Mouse (Mus musculus): ENCODE data around the gene Tcirg1. TPM values are rescaled to one million over a fixed set of nuclear protein-coding genes. Genes with fewer than 3 reads are reported as not detected.

The Tcirg1 gene
- polyA plus RNA-seq, 2 experiments: 36.8 to 145 TPM

DNA sequence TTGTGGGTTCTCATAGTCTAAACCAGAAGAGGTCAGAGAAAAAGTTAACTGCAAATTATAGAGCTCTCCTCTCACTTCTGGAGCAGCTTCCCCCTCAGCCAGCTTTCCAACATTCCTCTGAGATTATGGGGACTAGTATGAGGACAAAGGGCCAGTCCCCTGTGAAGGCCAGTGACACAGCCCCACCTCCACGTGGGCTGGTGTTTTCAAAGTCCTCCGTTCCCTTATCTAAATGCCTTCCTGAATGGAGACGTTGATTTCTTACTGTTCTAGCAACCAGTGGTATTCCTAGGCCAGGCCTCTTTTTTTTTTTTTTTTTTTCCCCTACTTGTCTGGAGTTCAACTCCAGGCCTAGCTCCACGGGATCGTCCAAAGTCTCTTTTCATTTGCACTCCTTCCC lies 56.9 kb downstream of the Tcirg1 start:
- Histone ChIP-seq H3K27ac (replicated peaks; ENCODE audit: low read depth, low read length) (no peak overlapping the region), H3K4me3 (replicated peaks; ENCODE audit: low read length) (no peak overlapping the region), H3K9ac (ENCODE audit: low read depth, low read length, severe bottlenecking) (no peak overlapping the region), H3K4me1 (ENCODE audit: control insufficient read depth, insufficient read depth, low read length) (peaks cover 19% of the 10 kb centered on the region), H3K36me3 (ENCODE audit: control insufficient read depth, insufficient read depth, low read length) (no peaks in the 10 kb centered on the region), H3K27me3 (ENCODE audit: control insufficient read depth, insufficient read depth, low read length) (no peaks in the 10 kb centered on the region), H3K9me3 (ENCODE audit: control insufficient read depth, low read length) (no peaks in the 10 kb centered on the region), H3K4me2 (replicated peaks; ENCODE audit: low read depth, low read length, severe bottlenecking) (no peak overlapping the region)
- no peak for TF ChIP-seq POLR2A (IDR thresholded peaks at IDR 0.05; ENCODE audit: borderline replicate concordance, extremely low read depth, insufficient read depth, insufficient read length)
- 53% methylated on average over 5 of the region's 5 CpGs for WGBS
- ATAC-seq (ENCODE audit: low FRiP score, low read depth) (no peak), DNase-seq (ENCODE audit: low spot score) (no peak)

DNA sequence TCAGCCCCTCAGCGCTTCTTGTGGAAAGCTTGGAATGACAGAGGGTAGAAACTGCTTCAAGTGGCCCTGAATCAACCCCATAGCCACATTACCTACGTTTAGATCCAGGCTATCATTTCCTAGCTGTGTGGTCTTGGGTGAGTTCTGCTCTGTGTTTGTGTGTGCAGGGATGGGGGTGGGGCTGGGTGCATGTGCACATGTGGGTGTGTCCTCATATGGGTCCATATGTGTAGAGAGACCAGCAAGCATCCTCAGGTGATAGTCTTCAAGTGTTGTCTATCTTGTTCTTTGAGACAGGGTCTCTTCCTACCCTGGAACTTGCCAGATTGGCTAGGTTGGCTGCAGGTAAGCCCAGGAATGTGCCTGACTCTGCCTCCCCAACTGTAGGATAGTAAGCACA lies 57.7 kb downstream of the Tcirg1 start:
- 97% methylated on average over 2 of the region's 2 CpGs for WGBS
- Histone ChIP-seq H3K4me3 (replicated peaks; ENCODE audit: low read length) (no peak overlapping the region), H3K9me3 (ENCODE audit: control insufficient read depth, low read length) (no peaks in the 10 kb centered on the region), H3K4me1 (ENCODE audit: control insufficient read depth, insufficient read depth, low read length) (peaks cover 14% of the 10 kb centered on the region), H3K9ac (ENCODE audit: low read depth, low read length, severe bottlenecking) (no peak overlapping the region), H3K36me3 (ENCODE audit: control insufficient read depth, insufficient read depth, low read length) (no peaks in the 10 kb centered on the region), H3K27ac (replicated peaks; ENCODE audit: low read depth, low read length) (no peak overlapping the region), H3K27me3 (ENCODE audit: control insufficient read depth, insufficient read depth, low read length) (no peaks in the 10 kb centered on the region), H3K4me2 (replicated peaks; ENCODE audit: low read depth, low read length, severe bottlenecking) (no peak overlapping the region)
- ATAC-seq (ENCODE audit: low FRiP score, low read depth): no peak
- TF ChIP-seq POLR2A (IDR thresholded peaks at IDR 0.05; ENCODE audit: borderline replicate concordance, extremely low read depth, insufficient read depth, insufficient read length): no peak
- DNase-seq (ENCODE audit: low spot score): no peak

DNA sequence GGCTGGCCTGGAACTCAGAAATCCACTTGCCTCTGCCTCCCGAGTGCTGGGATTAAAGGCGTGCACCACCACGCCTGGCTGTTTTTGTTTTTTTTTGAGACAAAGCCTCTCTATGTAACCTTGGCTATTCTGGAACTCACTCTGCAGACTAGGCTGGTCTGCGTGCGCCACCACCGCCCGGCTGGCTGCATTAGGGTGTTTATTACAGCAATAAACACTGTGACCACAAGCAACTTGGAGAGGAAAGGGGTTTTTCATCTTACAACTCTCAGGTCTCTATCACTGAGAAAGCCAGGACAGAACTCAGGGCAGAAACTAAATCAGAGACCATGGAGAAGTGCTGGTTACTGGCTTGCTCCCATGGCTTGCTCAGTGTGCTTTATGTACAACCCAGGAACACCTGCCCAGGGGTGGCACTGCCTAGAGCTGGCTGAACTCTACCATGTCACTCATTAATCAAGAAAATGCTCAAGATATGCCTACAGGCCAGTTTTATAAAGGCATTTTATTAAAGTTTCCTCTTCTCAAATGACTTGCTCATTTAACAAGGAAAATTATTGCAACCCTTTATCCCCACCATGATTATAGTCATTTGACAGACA lies 58.6 kb downstream of the Tcirg1 start:
- no peak for ATAC-seq (ENCODE audit: low FRiP score, low read depth)
- Histone ChIP-seq H3K4me3 (replicated peaks; ENCODE audit: low read length) (no peak overlapping the region), H3K36me3 (ENCODE audit: control insufficient read depth, insufficient read depth, low read length) (no peaks in the 10 kb centered on the region), H3K4me1 (ENCODE audit: control insufficient read depth, insufficient read depth, low read length) (peaks cover 6% of the 10 kb centered on the region; the same call in 1 of the 2 replicates), H3K9me3 (ENCODE audit: control insufficient read depth, low read length) (no peaks in the 10 kb centered on the region), H3K27me3 (ENCODE audit: control insufficient read depth, insufficient read depth, low read length) (no peaks in the 10 kb centered on the region), H3K9ac (ENCODE audit: low read depth, low read length, severe bottlenecking) (no peak overlapping the region), H3K27ac (replicated peaks; ENCODE audit: low read depth, low read length) (no peak overlapping the region), H3K4me2 (replicated peaks; ENCODE audit: low read depth, low read length, severe bottlenecking) (no peak overlapping the region)
- no peak for TF ChIP-seq POLR2A (IDR thresholded peaks at IDR 0.05; ENCODE audit: borderline replicate concordance, extremely low read depth, insufficient read depth, insufficient read length)
- 23% methylated on average over 7 of the region's 7 CpGs for WGBS
- DNase-seq (ENCODE audit: low spot score): no peak

DNA sequence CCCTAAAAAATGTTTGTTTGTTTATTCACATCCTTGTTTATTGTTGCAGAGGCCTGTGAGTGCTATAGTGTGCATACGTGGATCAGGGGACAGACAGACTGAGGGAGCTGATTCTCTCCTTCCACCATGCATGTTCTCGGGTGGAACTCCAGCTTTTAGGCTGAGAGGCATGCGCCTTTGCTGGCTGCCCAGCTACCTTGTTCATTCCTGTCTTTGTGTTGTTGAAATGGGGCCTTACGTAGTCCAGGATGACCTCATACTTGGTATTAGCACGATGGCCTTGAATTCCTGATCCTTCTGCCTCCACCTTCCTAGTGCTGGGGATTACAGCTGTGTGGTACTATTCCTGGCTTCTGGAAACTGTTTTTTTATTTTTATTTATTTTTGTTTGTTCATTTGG lies 59.2 kb downstream of the Tcirg1 start:
- Histone ChIP-seq H3K27me3 (ENCODE audit: control insufficient read depth, insufficient read depth, low read length) (no peaks in the 10 kb centered on the region), H3K4me3 (replicated peaks; ENCODE audit: low read length) (no peak overlapping the region), H3K27ac (replicated peaks; ENCODE audit: low read depth, low read length) (no peak overlapping the region), H3K36me3 (ENCODE audit: control insufficient read depth, insufficient read depth, low read length) (no peaks in the 10 kb centered on the region), H3K9ac (ENCODE audit: low read depth, low read length, severe bottlenecking) (no peak overlapping the region), H3K4me1 (ENCODE audit: control insufficient read depth, insufficient read depth, low read length) (peaks cover 6% of the 10 kb centered on the region; the same call in 1 of the 2 replicates), H3K4me2 (replicated peaks; ENCODE audit: low read depth, low read length, severe bottlenecking) (no peak overlapping the region), H3K9me3 (ENCODE audit: control insufficient read depth, low read length) (no peaks in the 10 kb centered on the region)
- WGBS: 84% methylated on average over 5 of the region's 5 CpGs
- no peak for ATAC-seq (ENCODE audit: low FRiP score, low read depth)
- DNase-seq (ENCODE audit: low spot score): no peak
- no peak for TF ChIP-seq POLR2A (IDR thresholded peaks at IDR 0.05; ENCODE audit: borderline replicate concordance, extremely low read depth, insufficient read depth, insufficient read length)

GRCm38 (mm10) chr19:3846676-3847604 lies 60.0 kb downstream of the Tcirg1 start:
- TF ChIP-seq POLR2A (IDR thresholded peaks at IDR 0.05; ENCODE audit: borderline replicate concordance, extremely low read depth, insufficient read depth, insufficient read length): no peak
- ATAC-seq (ENCODE audit: low FRiP score, low read depth) (no peak), DNase-seq (ENCODE audit: low spot score) (no peak)
- no peak overlapping the region for H3K4me2 ChIP-seq (replicated peaks; ENCODE audit: low read depth, low read length, severe bottlenecking)
- H3K36me3 ChIP-seq (ENCODE audit: control insufficient read depth, insufficient read depth, low read length): no peaks in the 10 kb centered on the region
- no peak overlapping the region for H3K4me3 ChIP-seq (replicated peaks; ENCODE audit: low read length)
- 82% methylated on average over 10 of the region's 10 CpGs for WGBS
- H3K9ac ChIP-seq (ENCODE audit: low read depth, low read length, severe bottlenecking): no peak overlapping the region
- H3K27me3 ChIP-seq (ENCODE audit: control insufficient read depth, insufficient read depth, low read length): no peaks in the 10 kb centered on the region
- H3K4me1 ChIP-seq (ENCODE audit: control insufficient read depth, insufficient read depth, low read length): peaks cover 6% of the 10 kb centered on the region; the same call in 1 of the 2 replicates
- H3K27ac ChIP-seq (replicated peaks; ENCODE audit: low read depth, low read length): no peak overlapping the region
- no peaks in the 10 kb centered on the region for H3K9me3 ChIP-seq (ENCODE audit: control insufficient read depth, low read length)

Other genes with a start within 250 kb of the Tcirg1 start
- 36.3 and 48.4 TPM in 2 replicates for gene Lrp5, start 220.6 kb downstream of the Tcirg1 start, polyA plus RNA-seq (2012; rRNA removed)
- gene Lrp5, start 220.6 kb downstream of the Tcirg1 start, polyA plus RNA-seq (2014; fragmentation: Nextera tagmentation; extraction: Ambion mirVana): 9.5 and 9.8 TPM in 2 replicates
- gene 1810055G02Rik, start 198.8 kb downstream of the Tcirg1 start, polyA plus RNA-seq (2012; rRNA removed): 76.0 and 94.1 TPM in 2 replicates
- gene 1810055G02Rik, start 198.8 kb downstream of the Tcirg1 start, polyA plus RNA-seq (2014; fragmentation: Nextera tagmentation; extraction: Ambion mirVana): 56.4 and 56.9 TPM in 2 replicates
- 36.5 TPM in 2 replicates for gene Kmt5b, start 139.7 kb downstream of the Tcirg1 start, polyA plus RNA-seq (2012; rRNA removed)
- gene Kmt5b, start 139.7 kb downstream of the Tcirg1 start, polyA plus RNA-seq (2014; fragmentation: Nextera tagmentation; extraction: Ambion mirVana): 25.2 and 31.8 TPM in 2 replicates
- 65.4 and 68.6 TPM in 2 replicates for gene Chka, start 55.4 kb downstream of the Tcirg1 start, polyA plus RNA-seq (2012; rRNA removed)
- 32.7 and 37.2 TPM in 2 replicates for gene Chka, start 55.4 kb downstream of the Tcirg1 start, polyA plus RNA-seq (2014; fragmentation: Nextera tagmentation; extraction: Ambion mirVana)
- 186 and 202 TPM in 2 replicates for gene Ndufs8, start 5.6 kb upstream of the Tcirg1 start, polyA plus RNA-seq (2012; rRNA removed)
- gene Ndufs8, start 5.6 kb upstream of the Tcirg1 start, polyA plus RNA-seq (2014; fragmentation: Nextera tagmentation; extraction: Ambion mirVana): 314 and 322 TPM in 2 replicates
- gene Aldh3b1, start 22.7 kb upstream of the Tcirg1 start, polyA plus RNA-seq (2012; rRNA removed): 1.8 and 1.9 TPM in 2 replicates
- 2.6 and 2.9 TPM in 2 replicates for gene Aldh3b1, start 22.7 kb upstream of the Tcirg1 start, polyA plus RNA-seq (2014; fragmentation: Nextera tagmentation; extraction: Ambion mirVana)
- gene Unc93b1, start 28.1 kb upstream of the Tcirg1 start, polyA plus RNA-seq (2012; rRNA removed): 33.3 and 40.7 TPM in 2 replicates
- 21.9 and 23.3 TPM in 2 replicates for gene Unc93b1, start 28.1 kb upstream of the Tcirg1 start, polyA plus RNA-seq (2014; fragmentation: Nextera tagmentation; extraction: Ambion mirVana)
- 0.32 and 0.52 TPM in 2 replicates for gene Aldh3b3, start 51.5 kb upstream of the Tcirg1 start, polyA plus RNA-seq (2012; rRNA removed)
- 0.33 and 0.39 TPM in 2 replicates for gene Aldh3b3, start 51.5 kb upstream of the Tcirg1 start, polyA plus RNA-seq (2014; fragmentation: Nextera tagmentation; extraction: Ambion mirVana)
- 10.7 and 14.5 TPM in 2 replicates for gene Aldh3b2, start 65.2 kb upstream of the Tcirg1 start, polyA plus RNA-seq (2012; rRNA removed)
- gene Aldh3b2, start 65.2 kb upstream of the Tcirg1 start, polyA plus RNA-seq (2014; fragmentation: Nextera tagmentation; extraction: Ambion mirVana): 28.1 and 30.3 TPM in 2 replicates
- 9.4 and 12.8 TPM in 2 replicates for gene Acy3, start 79.4 kb upstream of the Tcirg1 start, polyA plus RNA-seq (2012; rRNA removed)
- gene Acy3, start 79.4 kb upstream of the Tcirg1 start, polyA plus RNA-seq (2014; fragmentation: Nextera tagmentation; extraction: Ambion mirVana): 6.7 and 9.2 TPM in 2 replicates
- 0.08 and 0.12 TPM in 2 replicates for gene Tbx10, start 85.6 kb upstream of the Tcirg1 start, polyA plus RNA-seq (2012; rRNA removed)
- gene Tbx10, start 85.6 kb upstream of the Tcirg1 start, polyA plus RNA-seq (2014; fragmentation: Nextera tagmentation; extraction: Ambion mirVana): 0.28 TPM in 1 of 2 replicates, not detected in the other
- 18.3 and 21.0 TPM in 2 replicates for gene Nudt8, start 93.4 kb upstream of the Tcirg1 start, polyA plus RNA-seq (2012; rRNA removed)
- 35.8 and 38.9 TPM in 2 replicates for gene Nudt8, start 93.4 kb upstream of the Tcirg1 start, polyA plus RNA-seq (2014; fragmentation: Nextera tagmentation; extraction: Ambion mirVana)
- 7.0 and 8.0 TPM in 2 replicates for gene Gm49405, start 93.5 kb upstream of the Tcirg1 start, polyA plus RNA-seq (2012; rRNA removed)
- 2.3 and 3.3 TPM in 2 replicates for gene Gm49405, start 93.5 kb upstream of the Tcirg1 start, polyA plus RNA-seq (2014; fragmentation: Nextera tagmentation; extraction: Ambion mirVana)
- gene Doc2g, start 96.2 kb upstream of the Tcirg1 start, polyA plus RNA-seq (2012; rRNA removed): 19.6 and 22.4 TPM in 2 replicates
- 3.4 and 3.9 TPM in 2 replicates for gene Doc2g, start 96.2 kb upstream of the Tcirg1 start, polyA plus RNA-seq (2014; fragmentation: Nextera tagmentation; extraction: Ambion mirVana)
- 141 and 157 TPM in 2 replicates for gene Ndufv1, start 105.7 kb upstream of the Tcirg1 start, polyA plus RNA-seq (2012; rRNA removed)
- 193 and 194 TPM in 2 replicates for gene Ndufv1, start 105.7 kb upstream of the Tcirg1 start, polyA plus RNA-seq (2014; fragmentation: Nextera tagmentation; extraction: Ambion mirVana)
- 291 and 325 TPM in 2 replicates for gene Gstp1, start 130.9 kb upstream of the Tcirg1 start, polyA plus RNA-seq (2012; rRNA removed)
- gene Gstp1, start 130.9 kb upstream of the Tcirg1 start, polyA plus RNA-seq (2014; fragmentation: Nextera tagmentation; extraction: Ambion mirVana): 508 and 540 TPM in 2 replicates
- gene Gstp2, start 138.9 kb upstream of the Tcirg1 start, polyA plus RNA-seq (2012; rRNA removed): 10.7 and 10.8 TPM in 2 replicates
- gene Gstp2, start 138.9 kb upstream of the Tcirg1 start, polyA plus RNA-seq (2014; fragmentation: Nextera tagmentation; extraction: Ambion mirVana): 0.87 and 1.7 TPM in 2 replicates
- 0.63 and 0.69 TPM in 2 replicates for gene Gstp3, start 152.4 kb upstream of the Tcirg1 start, polyA plus RNA-seq (2012; rRNA removed)
- 0.41 and 0.47 TPM in 2 replicates for gene Gstp3, start 152.4 kb upstream of the Tcirg1 start, polyA plus RNA-seq (2014; fragmentation: Nextera tagmentation; extraction: Ambion mirVana)
- gene Cabp2, start 174.4 kb upstream of the Tcirg1 start, polyA plus RNA-seq (2012; rRNA removed): not detected in 2 replicates
- not detected in 2 replicates for gene Cabp2, start 174.4 kb upstream of the Tcirg1 start, polyA plus RNA-seq (2014; fragmentation: Nextera tagmentation; extraction: Ambion mirVana)
- gene Cdk2ap2, start 190.0 kb upstream of the Tcirg1 start, polyA plus RNA-seq (2012; rRNA removed): 45.2 and 52.1 TPM in 2 replicates
- gene Cdk2ap2, start 190.0 kb upstream of the Tcirg1 start, polyA plus RNA-seq (2014; fragmentation: Nextera tagmentation; extraction: Ambion mirVana): 67.0 and 67.6 TPM in 2 replicates
- 16.2 and 20.8 TPM in 2 replicates for gene Pitpnm1, start 192.9 kb upstream of the Tcirg1 start, polyA plus RNA-seq (2012; rRNA removed)
- 4.5 and 6.7 TPM in 2 replicates for gene Pitpnm1, start 192.9 kb upstream of the Tcirg1 start, polyA plus RNA-seq (2014; fragmentation: Nextera tagmentation; extraction: Ambion mirVana)
- gene Aip, start 218.7 kb upstream of the Tcirg1 start, polyA plus RNA-seq (2012; rRNA removed): 96.0 and 119 TPM in 2 replicates
- gene Aip, start 218.7 kb upstream of the Tcirg1 start, polyA plus RNA-seq (2014; fragmentation: Nextera tagmentation; extraction: Ambion mirVana): 86.4 and 95.7 TPM in 2 replicates
- 0.01 and 0.05 TPM in 2 replicates for gene Gpr152, start 232.7 kb upstream of the Tcirg1 start, polyA plus RNA-seq (2012; rRNA removed)
- gene Gpr152, start 232.7 kb upstream of the Tcirg1 start, polyA plus RNA-seq (2014; fragmentation: Nextera tagmentation; extraction: Ambion mirVana): not detected in 2 replicates
- 0.05 and 0.06 TPM in 2 replicates for gene Cabp4, start 236.9 kb upstream of the Tcirg1 start, polyA plus RNA-seq (2012; rRNA removed)
- 0.10 TPM in 2 replicates for gene Cabp4, start 236.9 kb upstream of the Tcirg1 start, polyA plus RNA-seq (2014; fragmentation: Nextera tagmentation; extraction: Ambion mirVana)
- gene Coro1b, start 241.5 kb upstream of the Tcirg1 start, polyA plus RNA-seq (2012; rRNA removed): 229 and 261 TPM in 2 replicates
- gene Coro1b, start 241.5 kb upstream of the Tcirg1 start, polyA plus RNA-seq (2014; fragmentation: Nextera tagmentation; extraction: Ambion mirVana): 148 and 153 TPM in 2 replicates
- gene Ptprcap, start 246.5 kb upstream of the Tcirg1 start, polyA plus RNA-seq (2012; rRNA removed): 7.0 and 8.9 TPM in 2 replicates
- 7.8 and 8.9 TPM in 2 replicates for gene Ptprcap, start 246.5 kb upstream of the Tcirg1 start, polyA plus RNA-seq (2014; fragmentation: Nextera tagmentation; extraction: Ambion mirVana)